ENCODE assay signal across 9 mouse cellular contexts in the genomic region with DNA sequence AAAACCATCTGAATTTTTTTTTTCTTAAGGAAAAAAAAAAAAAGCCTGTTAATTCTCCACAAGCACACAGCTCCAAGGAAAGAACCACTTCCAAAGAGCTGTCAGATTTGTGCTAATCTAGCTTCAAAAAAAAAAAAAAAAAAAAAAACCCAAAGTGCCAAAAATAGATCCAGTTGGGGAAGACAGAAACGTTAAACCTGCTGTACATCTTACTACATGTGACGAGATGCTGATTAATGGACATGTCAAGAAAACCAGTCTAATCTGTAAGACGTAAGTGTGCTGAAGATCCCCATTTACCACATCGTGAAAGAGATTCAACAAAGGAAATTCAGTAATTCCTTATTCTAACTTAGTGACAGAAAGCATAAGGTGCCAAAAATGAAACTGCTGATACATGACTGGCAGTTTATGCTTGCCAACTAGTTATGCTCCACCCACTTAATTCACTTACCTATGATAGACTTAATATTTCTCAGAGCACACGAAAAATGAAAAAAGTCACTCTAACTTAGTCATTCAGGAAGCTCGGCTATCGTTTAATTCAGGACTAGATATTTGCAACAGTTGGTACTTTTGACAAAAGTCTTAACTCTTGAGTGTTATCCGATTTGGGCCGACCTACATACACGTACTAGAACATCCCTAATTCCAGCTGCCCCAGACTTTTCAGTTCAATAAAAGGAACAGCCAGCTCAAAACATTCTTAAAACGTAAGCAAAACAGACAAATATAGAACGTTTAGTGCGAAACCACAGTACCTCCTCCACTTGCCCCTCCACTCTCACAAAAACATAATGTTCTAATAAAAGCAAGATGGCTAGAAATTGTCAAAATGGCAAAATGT. TPM values are rescaled to one million over a fixed set of nuclear protein-coding genes. Genes with fewer than 3 reads are reported as not detected.
DNase-seq lines count a peak whose midpoint lies in the region; ATAC-seq and TF ChIP-seq lines count a peak whose summit lies in the region.
"Had no signal": no experiment of that assay in that cellular context is flagged by ENCODE, and none has a peak within 500 bp of the region (broad histone marks: within the 10 kb centered on the region; RNA-seq: fewer than 3 reads in every experiment).

No protein-coding gene starts in this region.

- peak overlapping the region; percentile 83 for H3K9ac ChIP-seq in ES-Bruce4 (ENCODE audit: low read depth, poor library complexity, severe bottlenecking)
- H3K9ac ChIP-seq in intestine, postnatal 0 days (ENCODE audit: low read depth, low read length) = peak overlapping the region; percentile 99
- H3K9ac ChIP-seq in neural tube, embryonic 12.5 days = peak overlapping the region; percentile 96

- TF ChIP-seq CTCF in ES-Bruce4 (IDR thresholded peaks at IDR 0.05; ENCODE audit: low read depth, low read length) = no peak
- no peak for TF ChIP-seq CTCF in intestine, postnatal 0 days (IDR thresholded peaks at IDR 0.05; ENCODE audit: low read depth)

- no peaks in the 10 kb centered on the region for H3K4me1 ChIP-seq in ES-Bruce4 (ENCODE audit: control insufficient read depth, insufficient read depth, low read length)
- peaks cover 32% of the 10 kb centered on the region for H3K4me1 ChIP-seq in forebrain, embryonic 10.5 days
- H3K4me1 ChIP-seq in intestine, postnatal 0 days (replicated peaks; ENCODE audit: control insufficient read depth, insufficient read depth, low read length) = 0 out of 2 replicates have a peak, but pooled peaks cover 9% of the 10 kb centered on the region
- peaks cover 23% of the 10 kb centered on the region for H3K4me1 ChIP-seq in neural tube, embryonic 12.5 days

- TF ChIP-seq EP300 in ES-Bruce4 (IDR thresholded peaks at IDR 0.05; ENCODE audit: insufficient read depth, low read depth, low read length) = no peak

- peaks cover 16% of the 10 kb centered on the region for H3K36me3 ChIP-seq in ES-Bruce4 (ENCODE audit: control insufficient read depth, insufficient read depth, low read length, poor library complexity, severe bottlenecking)
- H3K36me3 ChIP-seq in forebrain, embryonic 10.5 days (replicated peaks) = peaks cover 33% of the 10 kb centered on the region
- 0 out of 2 replicates have a peak, but pooled peaks cover 3% of the 10 kb centered on the region for H3K36me3 ChIP-seq in intestine, postnatal 0 days (ENCODE audit: control insufficient read depth, insufficient read depth)
- H3K36me3 ChIP-seq in neural tube, embryonic 12.5 days = no peaks in the 10 kb centered on the region; the same call in 1 of the 2 replicates

- no peaks in the 10 kb centered on the region for H3K27me3 ChIP-seq in ES-Bruce4 (ENCODE audit: control insufficient read depth, insufficient read depth, low read length, poor library complexity, severe bottlenecking)
- H3K27me3 ChIP-seq in forebrain, embryonic 10.5 days (ENCODE audit: poor library complexity, severe bottlenecking) = 0 out of 2 replicates have a peak, but pooled peaks cover 6% of the 10 kb centered on the region
- no peaks in the 10 kb centered on the region for H3K27me3 ChIP-seq in intestine, postnatal 0 days (replicated peaks; ENCODE audit: control insufficient read depth, insufficient read depth, low read length)
- no peaks in the 10 kb centered on the region for H3K27me3 ChIP-seq in neural tube, embryonic 12.5 days (replicated peaks)
- H3K27me3 ChIP-seq: Patski had no signal

- peak overlapping the region; percentile 77 for H3K4me3 ChIP-seq in ES-Bruce4 (ENCODE audit: low read depth, low read length)
- H3K4me3 ChIP-seq in forebrain, embryonic 10.5 days = peak overlapping the region; percentile 95
- peak overlapping the region; percentile 99 for H3K4me3 ChIP-seq in intestine, postnatal 0 days (ENCODE audit: low read depth, low read length)
- H3K4me3 ChIP-seq in neural tube, embryonic 12.5 days = peak overlapping the region; percentile 94

- H3K9me3 ChIP-seq in ES-Bruce4 (replicated peaks; ENCODE audit: control insufficient read depth, insufficient read depth, low read length, poor library complexity, severe bottlenecking) = no peaks in the 10 kb centered on the region
- no peaks in the 10 kb centered on the region for H3K9me3 ChIP-seq in forebrain, embryonic 10.5 days
- H3K9me3 ChIP-seq in intestine, postnatal 0 days (ENCODE audit: control insufficient read depth) = no peaks in the 10 kb centered on the region
- no peaks in the 10 kb centered on the region for H3K9me3 ChIP-seq in neural tube, embryonic 12.5 days

- WGBS in forebrain, embryonic 10.5 days = 35% methylated on average over 13 of the region's 13 CpGs
- WGBS in intestine, postnatal 0 days = 3% methylated on average over 13 of the region's 13 CpGs
- WGBS in neural tube, embryonic 12.5 days = 20% methylated on average over 13 of the region's 13 CpGs

- DNase-seq in embryo, embryonic 10.5 days (ENCODE audit: low spot score) = peak; percentile 17
- DNase-seq in embryo, embryonic 11 days = no peak
- DNase-seq in forebrain, embryonic 10.5 days (ENCODE audit: extremely low spot score, low spot score) = no peak
- no peak for DNase-seq in right cerebral cortex, postnatal 4 days
- no peak for DNase-seq in left cerebral cortex, adult 8-10 months (ENCODE audit: low spot score in 2 of 2)

- H3K4me2 ChIP-seq in intestine, postnatal 0 days (replicated peaks; ENCODE audit: low read depth) = peak overlapping the region; percentile 68
- peak overlapping the region; percentile 83 for H3K4me2 ChIP-seq in neural tube, embryonic 12.5 days (replicated peaks)

- no peak overlapping the region for H3K27ac ChIP-seq in ES-Bruce4 (ENCODE audit: insufficient read depth, low read length)
- peak overlapping the region; percentile 98 for H3K27ac ChIP-seq in forebrain, embryonic 10.5 days
- H3K27ac ChIP-seq in intestine, postnatal 0 days (ENCODE audit: low read depth, low read length) = peak overlapping the region; percentile 37; the same call in 1 of the 2 replicates
- no peak overlapping the region for H3K27ac ChIP-seq in neural tube, embryonic 12.5 days

- no peak for TF ChIP-seq POLR2A in ES-Bruce4 (IDR thresholded peaks at IDR 0.05; ENCODE audit: insufficient read depth, low read length)

- ATAC-seq in intestine, postnatal 0 days = no peak
- no peak for ATAC-seq in neural tube, embryonic 12.5 days (ENCODE audit: low FRiP score, low read depth)

RNA-seq across cellular contexts. Expression of a gene that starts 1.2 kb away (rescaled TPM):
- polyA plus RNA-seq in ES-Bruce4 (2011; ENCODE audit: insufficient read depth, insufficient read length, low read depth, missing spikeins) = 58.7 and 59.2 TPM in 2 replicates
- polyA plus RNA-seq in forebrain, embryonic 10.5 days (2016; fragmentation: Nextera tagmentation; extraction: Ambion mirVana) = 6.6 and 7.5 TPM in 2 replicates
- 6.1 and 6.4 TPM in 2 replicates for polyA plus RNA-seq in intestine, postnatal 0 days (2015; fragmentation: Nextera tagmentation; extraction: Ambion mirVana)
- 10.0 and 11.5 TPM in 2 replicates for polyA plus RNA-seq in neural tube, embryonic 12.5 days (2016; fragmentation: Nextera tagmentation; extraction: Ambion mirVana)
- total RNA-seq in left cerebral cortex, adult 8-10 months (2022) = 10 to 100 TPM; 47.9 to 66.6 (median 55.8) TPM

Comparison
In these comparisons a context has a peak if more than half of its experiments do, and no peak if none do; other contexts are left out.
1. H3K27ac ChIP-seq: peak in forebrain, embryonic 10.5 days (single experiment) and intestine, postnatal 0 days (single experiment); none in ES-Bruce4 (single experiment) and neural tube, embryonic 12.5 days (single experiment).
2. Peak in every context shown above with its lines, with median percentiles within 50 percentile points of each other: H3K4me3 ChIP-seq and H3K9ac ChIP-seq.